Mouse (Mus musculus): ENCODE measurements at regions not wholly inside any gene's neighbourhood (a gene's known extent, or its start where the extent isn't known, plus 50 kb on each side); places are given as distances from the start of the nearest gene placed in this dataset.

- intact Hi-C loops (cut with DNase I), result no loop called here
- DNase-seq, result no peak
Measured at GRCm38 (mm10) chr12:98045784-98046458, 213.3 kb downstream of the Galc start.

- no peak for DNase-seq
- intact Hi-C loops (cut with DNase I), result no loop called here
Measured at GRCm38 (mm10) chr12:98043436-98043835, 215.8 kb downstream of the Galc start.

- no peak for DNase-seq
- intact Hi-C loops (cut with DNase I), result no loop called here
Measured at GRCm38 (mm10) chr12:98039677-98040076, 219.6 kb downstream of the Galc start.

- no peak for DNase-seq
- intact Hi-C loops (cut with DNase I), result no loop called here
Measured at GRCm38 (mm10) chr12:98023655-98024054, 235.6 kb downstream of the Galc start.

GRCm38 (mm10) chr12:98014607-98015278 lies 244.5 kb downstream of the Galc start:
- no peak for DNase-seq
- intact Hi-C loops (cut with DNase I), result no loop called here

GRCm38 (mm10) chr12:98009175-98009574 lies 250.1 kb downstream of the Galc start:
- intact Hi-C loops (cut with DNase I), result no loop called here
- no peak for DNase-seq

GRCm38 (mm10) chr12:98005671-98006469 lies 253.4 kb downstream of the Galc start:
- no peak for DNase-seq
- intact Hi-C loops (cut with DNase I), result no loop called here

- intact Hi-C loops (cut with DNase I), result no loop called here
- no peak for DNase-seq
Measured at GRCm38 (mm10) chr12:98002217-98002616, 257.0 kb downstream of the Galc start.

- no peak for DNase-seq
- intact Hi-C loops (cut with DNase I), result no loop called here
Measured at GRCm38 (mm10) chr12:97994884-97995283, 264.4 kb downstream of the Galc start.

- intact Hi-C loops (cut with DNase I), result no loop called here
- no peak for DNase-seq
Measured at GRCm38 (mm10) chr12:97993937-97994336, 265.3 kb downstream of the Galc start.

- no peak for DNase-seq
- intact Hi-C loops (cut with DNase I), result no loop called here
Measured at GRCm38 (mm10) chr12:97983390-97983789, 275.9 kb downstream of the Galc start.

- intact Hi-C loops (cut with DNase I), result no loop called here
- DNase-seq, result no peak
Measured at GRCm38 (mm10) chr12:97978668-97979067, 280.6 kb downstream of the Galc start.

GRCm38 (mm10) chr12:97978178-97978651 lies 281.0 kb downstream of the Galc start:
- no peak for DNase-seq
- intact Hi-C loops (cut with DNase I), result no loop called here

GRCm38 (mm10) chr12:97977633-97978032 lies 281.6 kb downstream of the Galc start:
- intact Hi-C loops (cut with DNase I), result no loop called here
- DNase-seq, result no peak

GRCm38 (mm10) chr12:97973909-97974510 lies 285.2 kb downstream of the Galc start:
- intact Hi-C loops (cut with DNase I), result no loop called here
- DNase-seq, result no peak

- no peak for DNase-seq
- intact Hi-C loops (cut with DNase I), result no loop called here
Measured at GRCm38 (mm10) chr12:97957201-97957600, 302.1 kb downstream of the Galc start.

GRCm38 (mm10) chr12:97953336-97953735 lies 305.9 kb downstream of the Galc start:
- DNase-seq, result no peak
- intact Hi-C loops (cut with DNase I), result no loop called here

GRCm38 (mm10) chr12:97952204-97952603 lies 307.1 kb downstream of the Galc start:
- DNase-seq, result no peak
- intact Hi-C loops (cut with DNase I), result no loop called here

GRCm38 (mm10) chr12:97950072-97950471 lies 309.2 kb downstream of the Galc start:
- intact Hi-C loops (cut with DNase I), result no loop called here
- DNase-seq, result no peak

- no peak for DNase-seq
- intact Hi-C loops (cut with DNase I), result no loop called here
Measured at GRCm38 (mm10) chr12:97947421-97947820, 311.8 kb downstream of the Galc start.

GRCm38 (mm10) chr12:97938361-97938760 lies 320.9 kb downstream of the Galc start:
- no peak for DNase-seq
- intact Hi-C loops (cut with DNase I), result no loop called here

All from gastrocnemius, postnatal 36 days (tissue).